17 mouse cellular contexts compared by ENCODE assay signal in genomic region chr3:32345249-32345648, GRCm38 (mm10).
"Had no signal": no experiment of that assay in that cellular context is flagged by ENCODE, and none has a peak within 500 bp of the region (broad histone marks: within the 10 kb centered on the region; RNA-seq: fewer than 3 reads in every experiment).

No protein-coding gene starts in this region.

- H3K4me2 ChIP-seq: liver, embryonic 15.5 days; lung, embryonic 15.5 days; midbrain, embryonic 11.5 days; neural tube, embryonic 12.5 days; stomach, embryonic 15.5 days had no signal

- H3K36me3 ChIP-seq: liver, embryonic 15.5 days; lung, embryonic 15.5 days had no signal

- H3K4me3 ChIP-seq: liver, embryonic 15.5 days; lung, embryonic 15.5 days; megakaryocyte, embryonic 14.5 days; neural tube, embryonic 12.5 days; stomach, embryonic 15.5 days had no signal

- DNase-seq: liver, postnatal 0 days; lung, adult 2 months; lung, postnatal 14 days; lung, postnatal 36 days; right cerebral cortex, postnatal 14 days; thymus, adult 2 months; thymus, postnatal 25 days; thymus, postnatal 4 days had no signal

- H3K4me1 ChIP-seq: liver, embryonic 15.5 days; lung, embryonic 15.5 days; megakaryocyte, embryonic 14.5 days; neural tube, embryonic 12.5 days; stomach, embryonic 15.5 days had no signal

- H3K27ac ChIP-seq: liver, embryonic 15.5 days; lung, embryonic 15.5 days; macrophage; neural tube, embryonic 12.5 days; stomach, embryonic 15.5 days; stomach, postnatal 0 days had no signal

- H3K27me3 ChIP-seq: liver, embryonic 15.5 days; lung, embryonic 15.5 days; megakaryocyte, embryonic 14.5 days; neural tube, embryonic 12.5 days; stomach, embryonic 15.5 days had no signal

- ATAC-seq: liver, postnatal 0 days; lung, postnatal 0 days had no signal

- H3K9ac ChIP-seq: liver, embryonic 15.5 days; liver, postnatal 0 days; lung, embryonic 15.5 days; neural tube, embryonic 12.5 days; stomach, embryonic 15.5 days had no signal

- H3K9me3 ChIP-seq: liver, embryonic 15.5 days; lung, embryonic 15.5 days; megakaryocyte, embryonic 14.5 days; neural tube, embryonic 12.5 days; stomach, embryonic 15.5 days had no signal
